Mouse (Mus musculus) kidney, adult 11 months (tissue): ENCODE results near the gene Pf4.
"Not testable (repeated sequence)": the region's sequence is repeated elsewhere in the genome, so short reads cannot be mapped to it uniquely, and the experiment has no call there.

Experiments used
- DNase-seq: peaks from one replicate; pipeline ENCODE4 v3.0.0; 2022

Pf4 gene

DNA sequence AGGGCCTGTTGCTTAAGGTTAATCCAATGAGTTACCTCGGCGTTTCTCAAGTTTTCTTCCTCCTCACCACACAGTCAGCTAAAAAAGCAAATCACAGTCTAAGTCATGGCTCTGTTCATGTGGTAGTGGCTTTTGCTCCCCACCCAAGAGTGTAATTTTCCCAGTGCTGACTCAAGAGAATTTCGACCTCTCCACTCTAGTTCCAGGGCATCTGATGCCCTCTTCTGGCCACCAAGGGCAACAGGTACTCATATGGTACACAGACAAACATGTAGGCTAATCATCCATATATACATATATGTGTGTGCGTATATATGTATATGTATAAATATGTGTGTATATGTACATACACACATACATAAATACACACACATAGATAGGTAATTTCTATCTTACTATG, 15.9 kb downstream of the Pf4 start:
- no peak for DNase-seq

DNA sequence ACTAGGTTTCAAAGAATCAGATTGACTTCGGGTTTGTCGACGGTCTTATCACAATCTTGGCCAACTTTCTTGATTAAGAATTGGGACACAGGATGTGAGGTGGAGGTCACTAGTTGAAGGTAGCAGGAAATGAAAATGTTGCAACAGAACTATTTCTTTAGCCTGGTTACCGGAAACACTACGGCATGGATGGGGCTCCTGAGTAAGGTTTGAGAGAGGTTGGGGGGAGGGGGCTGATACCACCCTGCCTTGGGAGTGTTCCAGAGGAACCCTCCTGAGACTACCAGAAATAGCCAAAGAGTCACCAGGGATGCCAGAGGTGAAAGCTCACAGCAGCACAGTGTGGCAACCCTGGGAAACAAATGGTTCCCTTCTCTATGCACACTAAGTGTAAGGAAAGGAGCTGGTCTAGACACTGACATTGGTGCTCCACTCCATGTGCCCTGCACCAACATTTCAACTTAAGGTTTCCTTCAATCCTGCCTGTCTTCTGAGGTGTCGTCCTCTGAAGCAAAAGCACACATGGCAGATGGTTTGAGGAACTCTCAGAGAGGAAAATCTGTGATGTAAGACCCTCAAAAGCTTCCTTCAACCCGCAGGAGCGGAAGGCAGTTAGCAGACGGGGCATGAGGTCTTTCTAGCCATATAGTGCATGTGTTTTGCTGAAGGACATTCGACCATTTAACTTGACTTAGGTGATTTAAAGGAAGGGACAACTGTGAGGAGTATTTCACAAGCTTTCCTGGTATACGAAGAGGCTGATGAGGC, 17.3 kb downstream of the Pf4 start:
- DNase-seq: no peak

DNA sequence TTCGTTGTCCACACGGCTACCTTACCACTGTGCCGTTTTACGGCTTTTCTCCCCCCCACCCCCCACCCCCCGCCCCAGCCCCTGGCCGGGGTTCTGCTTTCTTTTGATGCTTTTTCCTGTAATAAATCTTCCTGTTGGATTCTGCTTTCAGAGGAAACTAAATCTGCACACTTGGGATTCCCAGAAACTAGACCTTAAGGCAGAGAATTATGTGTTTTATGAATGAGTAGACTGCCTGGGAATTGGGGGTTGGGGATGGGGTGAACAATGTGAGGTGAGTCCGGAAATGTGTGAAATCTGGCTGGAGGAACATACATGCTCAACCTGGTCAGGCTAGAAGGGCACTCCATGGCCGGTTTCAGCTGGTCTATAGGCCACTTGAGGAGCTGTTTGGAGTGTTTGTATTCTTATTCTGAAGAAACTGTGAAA, 17.9 kb downstream of the Pf4 start:
- no peak for DNase-seq

DNA sequence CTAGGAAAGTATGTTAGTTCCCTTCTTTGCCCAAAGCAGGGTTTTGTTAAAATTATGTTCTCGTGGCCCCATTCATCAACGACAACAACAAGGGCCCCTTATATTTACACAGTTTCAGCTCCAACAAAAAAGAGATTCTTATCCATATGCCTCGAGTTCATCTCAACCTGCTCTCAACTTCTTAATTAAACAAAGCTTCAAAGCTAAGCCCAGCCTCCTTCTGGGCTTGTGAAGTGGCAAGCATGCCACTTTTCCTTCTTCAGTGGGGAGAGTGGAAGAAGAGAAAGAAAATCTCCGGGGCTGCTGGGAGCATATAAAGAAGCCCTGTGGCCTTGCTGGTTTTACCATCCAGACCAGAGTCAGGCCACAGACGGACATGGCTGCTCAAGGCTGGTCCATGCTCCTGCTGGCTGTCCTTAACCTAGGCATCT, 22.0 kb downstream of the Pf4 start, which contains the start of gene Cxcl15:
Gene Cxcl15 (plus strand): TSS at position 340 of the 431 bp plus-strand sequence.
- no peak for DNase-seq

- not testable (repeated sequence) for DNase-seq
These were observed 23.2 kb downstream of the Pf4 start for GRCm38 (mm10) chr5:90795392-90795791.

GRCm38 (mm10) chr5:90804574-90804973, 32.3 kb downstream of the Pf4 start:
- no peak for DNase-seq

DNA sequence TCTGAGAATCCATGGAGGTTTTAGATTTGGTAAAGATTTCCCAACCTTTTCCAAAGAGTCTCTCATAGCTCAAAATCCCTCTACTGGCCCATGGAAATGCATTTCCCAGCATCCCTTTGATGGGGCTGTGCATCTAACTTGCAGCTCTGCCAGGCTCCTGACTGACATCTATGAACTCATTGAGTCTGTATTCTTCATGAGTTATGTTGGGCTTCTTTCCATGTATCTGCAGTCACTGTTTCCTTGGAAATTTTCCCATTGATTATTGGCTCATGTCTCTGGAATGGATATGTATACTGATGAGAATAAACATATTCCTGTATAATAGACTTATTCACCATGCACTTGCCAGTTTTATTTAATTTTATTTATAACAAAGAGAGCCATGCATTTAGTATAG, 33.8 kb downstream of the Pf4 start:
- DNase-seq: no peak

DNA sequence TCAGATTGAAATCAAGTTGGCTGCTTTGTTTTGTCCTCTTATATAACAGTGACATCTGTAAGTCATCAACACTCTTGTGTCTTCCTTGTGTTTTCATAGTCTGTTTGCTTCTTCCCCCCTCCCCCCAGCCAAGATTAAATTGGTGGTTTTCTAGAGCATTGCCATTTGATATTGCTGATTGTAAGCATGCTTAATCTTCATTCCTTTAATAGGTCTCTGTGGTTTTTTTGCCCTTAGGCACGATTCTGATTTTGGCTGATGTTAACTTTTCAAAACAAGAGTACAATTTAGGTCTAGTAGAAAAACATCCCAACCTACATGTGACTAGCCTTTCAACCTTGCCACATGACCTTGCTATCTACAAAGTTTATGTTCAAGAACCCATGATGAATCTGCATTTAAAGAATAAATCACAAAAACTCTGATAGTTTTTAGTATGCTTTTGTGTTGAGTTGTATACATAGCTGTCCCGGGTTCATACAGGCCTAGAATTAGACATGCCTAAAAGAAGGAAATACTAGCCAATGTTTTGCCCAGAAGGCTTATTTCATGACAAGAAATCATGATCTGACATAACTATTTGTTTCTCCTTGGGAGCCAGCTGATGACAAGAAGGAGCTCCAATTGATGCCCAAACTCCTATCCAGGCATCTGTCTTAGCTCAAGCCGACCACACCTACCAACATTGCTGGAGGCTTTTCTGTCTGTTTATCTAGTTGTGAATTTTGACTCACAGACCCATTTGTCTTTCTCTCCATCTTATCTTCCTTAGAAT, 35.1 kb downstream of the Pf4 start:
- DNase-seq: no peak

DNA sequence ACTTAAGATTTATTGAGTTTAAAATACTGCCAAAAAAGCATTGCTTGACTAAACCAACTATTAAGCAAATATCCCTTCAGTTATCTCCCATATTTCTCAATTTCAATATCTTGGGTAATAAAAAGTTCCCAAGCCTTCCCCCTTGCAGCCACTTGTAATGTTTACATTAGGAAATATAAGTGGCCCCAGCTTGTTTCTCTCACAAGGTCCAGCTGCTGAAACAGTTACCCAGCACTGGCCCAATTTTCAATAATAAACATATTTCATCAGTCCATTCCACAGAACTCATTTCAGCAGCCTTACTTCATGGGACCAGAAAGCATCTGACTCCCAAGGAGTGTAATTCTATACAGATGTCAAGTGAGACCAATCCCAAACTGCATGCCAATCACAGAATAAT, 47.5 kb downstream of the Pf4 start:
- no peak for DNase-seq
